Mouse (Mus musculus) neural tube, postnatal 0 days (tissue): ENCODE results near the gene Clec2h. TPM values are rescaled to one million over a fixed set of nuclear protein-coding genes. Genes with fewer than 3 reads are reported as not detected.

Experiments
- polyA plus RNA-seq: library from polyadenylated mRNA; unstranded; fragments of >200 nt; fragmentation: Nextera tagmentation; extraction: Ambion mirVana; gene quantifications from 2 replicates; pipeline ENCODE4 v1.2.1, GENCODE M21; 2015

Clec2h gene
- not detected in 2 replicates for polyA plus RNA-seq

GRCm38 (mm10) chr6:128662206-128662605 is at the start of gene Clec2h:
Gene Clec2h, plus strand, starts transcription at chr6:128662385.

GRCm38 (mm10) chr6:128623433-128623832 is 38.8 kb upstream of the Clec2h start, which contains the start of gene Klrb1a:
Gene Klrb1a, minus strand, starts transcription at chr6:128623533.

DNA sequence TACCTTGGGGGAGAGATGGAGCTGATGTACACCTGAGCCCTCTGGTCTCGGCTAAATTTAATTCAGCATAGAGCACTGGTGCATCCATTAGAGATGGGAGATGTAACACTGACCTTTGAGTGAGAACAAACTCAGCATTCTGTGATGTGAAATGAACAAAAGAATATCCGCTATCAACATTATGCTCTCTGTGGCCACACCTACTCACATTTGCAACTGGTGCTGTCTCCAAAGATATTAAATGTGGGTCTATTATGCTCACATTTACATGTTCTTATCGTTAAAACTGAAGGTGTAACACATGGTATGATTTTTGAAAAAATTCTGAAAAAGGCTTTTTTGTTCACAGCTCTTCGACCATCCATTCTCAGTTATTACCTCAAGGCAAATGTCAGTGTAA is 60.8 kb downstream of the Clec2h start, which contains the start of gene Klrb1:
Klrb1 (minus strand) TSS at position 101 of the 400 bp plus-strand sequence.

Other genes with a start within 250 kb of the Clec2h start
- 30.7 and 35.2 TPM in 2 replicates for gene Itfg2, start 237.5 kb upstream of the Clec2h start, polyA plus RNA-seq
- gene Fkbp4, start 223.7 kb upstream of the Clec2h start, polyA plus RNA-seq, result 209 and 224 TPM in 2 replicates
- 0.30 and 0.57 TPM in 2 replicates for gene Pzp, start 135.7 kb upstream of the Clec2h start, polyA plus RNA-seq
- gene A2ml1, start 80.8 kb upstream of the Clec2h start, polyA plus RNA-seq, result 13.2 and 17.3 TPM in 2 replicates
- 0.21 and 0.38 TPM in 2 replicates for gene Klrb1a, start 38.9 kb upstream of the Clec2h start, polyA plus RNA-seq
- gene Klrb1, start 60.7 kb downstream of the Clec2h start, polyA plus RNA-seq, result 0.93 and 0.99 TPM in 2 replicates
- gene Klrb1c, start 126.8 kb downstream of the Clec2h start, polyA plus RNA-seq, result 0.13 TPM in 1 of 2 replicates, not detected in the other
- gene Gm44511, start 163.9 kb downstream of the Clec2h start, polyA plus RNA-seq, result not detected in 2 replicates
- gene Klrb1b, start 163.9 kb downstream of the Clec2h start, polyA plus RNA-seq, result not detected in 2 replicates
- not detected in 2 replicates for gene Clec2i, start 225.2 kb downstream of the Clec2h start, polyA plus RNA-seq
- 0.50 and 0.71 TPM in 2 replicates for gene BC035044, start 228.7 kb downstream of the Clec2h start, polyA plus RNA-seq